8 mouse cellular contexts compared by ENCODE assay signal in genomic region chr2:78959451-78959850, GRCm38 (mm10).
DNase-seq lines count a peak whose midpoint lies in the region; ATAC-seq and TF ChIP-seq lines count a peak whose summit lies in the region.

No protein-coding gene starts in this region.

- peak; percentile 48 for ATAC-seq in forebrain, embryonic 15.5 days (replicated peaks)
- ATAC-seq in forebrain, embryonic 12.5 days (ENCODE audit: low FRiP score): no peak
- no peak for ATAC-seq in lung, postnatal 0 days
- no peak for ATAC-seq in stomach, embryonic 16.5 days (ENCODE audit: insufficient read depth, low FRiP score)

- no peaks in the 10 kb centered on the region for H3K27me3 ChIP-seq in forebrain, embryonic 15.5 days
- H3K27me3 ChIP-seq in forebrain, embryonic 12.5 days: no peaks in the 10 kb centered on the region
- no peaks in the 10 kb centered on the region for H3K27me3 ChIP-seq in lung, postnatal 0 days (replicated peaks; ENCODE audit: insufficient read depth, low read length)
- no peaks in the 10 kb centered on the region for H3K27me3 ChIP-seq in stomach, embryonic 16.5 days (ENCODE audit: control insufficient read depth, insufficient read depth, low read length)

- H3K9me3 ChIP-seq in forebrain, embryonic 15.5 days: no peaks in the 10 kb centered on the region
- H3K9me3 ChIP-seq in forebrain, embryonic 12.5 days: no peaks in the 10 kb centered on the region
- H3K9me3 ChIP-seq in lung, postnatal 0 days (ENCODE audit: low read length): no peaks in the 10 kb centered on the region
- H3K9me3 ChIP-seq in stomach, embryonic 16.5 days (replicated peaks; ENCODE audit: control insufficient read depth, low read length): no peaks in the 10 kb centered on the region

- DNase-seq in lung, postnatal 0 days (ENCODE audit: low spot score): peak; percentile 70
- DNase-seq in lung, postnatal 14 days: no peak
- DNase-seq in embryo, embryonic 10.5 days (ENCODE audit: low spot score): peak; percentile 58
- DNase-seq in layer of hippocampus, postnatal 36 days: peak; percentile 8 to 28
- no peak for DNase-seq in thymus, postnatal 4 days

- peaks cover 28% of the 10 kb centered on the region for H3K4me1 ChIP-seq in forebrain, embryonic 15.5 days
- H3K4me1 ChIP-seq in forebrain, embryonic 12.5 days: peaks cover 16% of the 10 kb centered on the region
- no peaks in the 10 kb centered on the region for H3K4me1 ChIP-seq in lung, postnatal 0 days (ENCODE audit: insufficient read depth, low read depth, low read length)
- H3K4me1 ChIP-seq in stomach, embryonic 16.5 days (ENCODE audit: control insufficient read depth, insufficient read depth, low read length): peaks cover 6% of the 10 kb centered on the region; the same call in 1 of the 2 replicates

- H3K27ac ChIP-seq in forebrain, embryonic 15.5 days (replicated peaks): no peak overlapping the region
- H3K27ac ChIP-seq in forebrain, embryonic 12.5 days: no peak overlapping the region
- H3K27ac ChIP-seq in lung, postnatal 0 days (ENCODE audit: low read length): no peak overlapping the region
- H3K27ac ChIP-seq in stomach, embryonic 16.5 days (ENCODE audit: low read length): no peak overlapping the region

- WGBS in forebrain, embryonic 15.5 days: 46% methylated on average over 3 of the region's 3 CpGs
- 57% methylated on average over 3 of the region's 3 CpGs for WGBS in forebrain, embryonic 12.5 days
- WGBS in lung, postnatal 0 days: 18% methylated on average over 3 of the region's 3 CpGs
- WGBS in stomach, embryonic 16.5 days: 34% methylated on average over 3 of the region's 3 CpGs

- H3K9ac ChIP-seq in forebrain, embryonic 15.5 days (replicated peaks): no peak overlapping the region
- H3K9ac ChIP-seq in forebrain, embryonic 12.5 days: no peak overlapping the region
- no peak overlapping the region for H3K9ac ChIP-seq in lung, postnatal 0 days (replicated peaks; ENCODE audit: low read depth)
- H3K9ac ChIP-seq in stomach, embryonic 16.5 days (ENCODE audit: low read length): no peak overlapping the region

- H3K36me3 ChIP-seq in forebrain, embryonic 15.5 days: no peaks in the 10 kb centered on the region
- H3K36me3 ChIP-seq in forebrain, embryonic 12.5 days (replicated peaks): no peaks in the 10 kb centered on the region
- no peaks in the 10 kb centered on the region for H3K36me3 ChIP-seq in lung, postnatal 0 days (ENCODE audit: insufficient read depth, low read length)
- H3K36me3 ChIP-seq in stomach, embryonic 16.5 days (ENCODE audit: control insufficient read depth, insufficient read depth, low read length): no peaks in the 10 kb centered on the region

- H3K4me2 ChIP-seq in forebrain, embryonic 15.5 days (replicated peaks): no peak overlapping the region
- H3K4me2 ChIP-seq in forebrain, embryonic 12.5 days: no peak overlapping the region
- H3K4me2 ChIP-seq in lung, postnatal 0 days (replicated peaks; ENCODE audit: low read depth, low read length): no peak overlapping the region
- peak overlapping the region; percentile 20; the same call in 1 of the 2 replicates for H3K4me2 ChIP-seq in stomach, embryonic 16.5 days (ENCODE audit: low read depth, low read length)

- TF ChIP-seq CTCF in lung, postnatal 0 days (IDR thresholded peaks at IDR 0.05): peak; percentile 82

- TF ChIP-seq EP300 in lung, postnatal 0 days (IDR thresholded peaks at IDR 0.05): no peak

- no peak overlapping the region for H3K4me3 ChIP-seq in forebrain, embryonic 15.5 days
- H3K4me3 ChIP-seq in forebrain, embryonic 12.5 days (replicated peaks): no peak overlapping the region
- H3K4me3 ChIP-seq in lung, postnatal 0 days (ENCODE audit: low read depth, low read length): no peak overlapping the region
- H3K4me3 ChIP-seq in stomach, embryonic 16.5 days (replicated peaks; ENCODE audit: low read length): no peak overlapping the region

Comparison
In these comparisons a context has a peak if more than half of its experiments do, and no peak if none do; other contexts are left out.
1. DNase-seq: peak in lung, postnatal 0 days (single experiment), embryo, embryonic 10.5 days (single experiment) and layer of hippocampus, postnatal 36 days (2 of 2); none in lung, postnatal 14 days (single experiment) and thymus, postnatal 4 days (single experiment).